Mouse (Mus musculus): ENCODE results near the gene Maged1.
"Not testable (repeated sequence)": the region's sequence is repeated elsewhere in the genome, so short reads cannot be mapped to it uniquely, and the experiment has no call there.

The Maged1 gene

DNA sequence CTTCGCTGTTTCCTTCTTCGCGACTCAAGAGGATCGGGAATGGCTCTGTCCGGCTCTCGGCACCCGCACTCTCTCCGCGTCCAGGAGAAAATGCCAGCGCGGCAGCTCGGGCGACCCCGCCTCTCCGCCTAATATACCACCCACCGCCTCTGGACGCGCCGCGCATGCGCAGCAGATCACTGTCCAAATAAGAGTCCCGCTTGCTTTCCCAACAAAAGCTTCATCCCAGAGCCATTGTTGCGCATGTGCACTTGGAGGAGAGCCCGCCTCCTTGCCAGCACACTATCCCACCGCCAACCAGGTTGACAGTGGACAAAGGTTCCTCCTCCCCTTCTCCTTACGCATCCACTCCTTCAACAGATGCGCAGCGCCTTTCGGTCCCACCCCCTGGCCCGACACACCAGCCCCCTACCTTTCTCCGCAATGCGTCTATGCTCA lies at the start of gene Maged1:
Gene Maged1, minus strand, starts transcription at position 226 of the 438 bp plus-strand sequence.
- DNase-seq, result peak; percentile 43 to 50

DNA sequence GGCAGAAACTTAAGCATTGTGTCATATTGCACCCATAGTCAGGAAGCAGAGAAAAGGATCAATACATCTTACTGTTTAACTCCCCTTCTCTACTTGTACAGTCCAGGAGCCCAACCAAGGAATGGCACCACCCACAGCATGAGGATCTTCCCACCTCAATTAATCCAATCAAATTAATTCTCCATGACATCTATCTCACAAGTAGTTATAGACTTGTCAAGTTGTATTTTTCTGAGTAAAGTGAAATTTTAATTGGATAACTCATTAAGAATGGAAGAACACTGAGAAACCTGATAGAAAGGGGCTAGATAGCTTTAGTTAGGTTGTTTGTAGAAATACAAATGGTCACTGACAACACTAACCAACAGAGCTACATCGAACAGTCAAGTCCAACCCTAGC lies 38.3 kb upstream of the Maged1 start:
- no peak for DNase-seq

GRCm38 (mm10) chrX:94564694-94565093 lies 22.8 kb upstream of the Maged1 start:
- no peak for DNase-seq

DNA sequence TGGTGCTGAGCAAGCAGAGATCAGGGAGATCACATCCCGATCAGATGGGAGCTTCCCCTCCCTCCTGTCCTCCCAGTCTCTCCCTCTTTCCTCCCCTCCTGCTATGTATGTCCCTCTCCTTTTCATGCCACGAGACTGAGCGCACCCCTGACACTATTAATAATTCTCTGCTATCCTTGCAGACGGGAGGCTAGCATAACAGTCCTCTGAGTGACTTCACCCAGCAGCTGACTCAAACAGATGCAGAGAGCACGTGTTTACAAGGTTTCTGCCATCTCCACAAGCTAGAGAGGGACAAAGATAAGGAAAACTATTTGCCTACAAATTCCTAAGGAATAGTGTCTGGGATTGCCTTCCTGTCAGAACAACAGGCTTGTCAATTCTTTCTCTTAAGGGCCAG lies 20.4 kb upstream of the Maged1 start:
- no peak for DNase-seq

GRCm38 (mm10) chrX:94548227-94548626 lies 6.3 kb upstream of the Maged1 start:
- DNase-seq, result no peak

DNA sequence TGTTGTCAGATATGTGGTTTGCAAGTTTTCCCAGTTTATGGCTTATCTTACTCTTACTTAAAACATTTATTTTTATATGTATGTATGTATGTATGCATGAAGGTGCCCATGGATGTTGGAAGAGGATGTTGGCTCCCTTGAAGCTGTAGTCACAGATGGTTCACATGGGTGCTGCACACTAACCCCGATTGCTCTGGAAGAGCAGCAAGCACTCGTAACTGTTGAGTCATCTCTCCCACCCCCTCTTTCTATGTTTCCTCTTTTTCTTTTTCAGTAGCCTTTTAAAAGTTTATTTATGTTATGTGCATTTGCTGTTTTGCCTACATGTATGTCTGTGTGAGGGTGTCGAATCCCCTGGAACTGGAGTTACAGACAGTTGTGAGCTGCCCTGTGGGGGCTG lies 4.0 kb upstream of the Maged1 start:
- DNase-seq, result no peak

DNA sequence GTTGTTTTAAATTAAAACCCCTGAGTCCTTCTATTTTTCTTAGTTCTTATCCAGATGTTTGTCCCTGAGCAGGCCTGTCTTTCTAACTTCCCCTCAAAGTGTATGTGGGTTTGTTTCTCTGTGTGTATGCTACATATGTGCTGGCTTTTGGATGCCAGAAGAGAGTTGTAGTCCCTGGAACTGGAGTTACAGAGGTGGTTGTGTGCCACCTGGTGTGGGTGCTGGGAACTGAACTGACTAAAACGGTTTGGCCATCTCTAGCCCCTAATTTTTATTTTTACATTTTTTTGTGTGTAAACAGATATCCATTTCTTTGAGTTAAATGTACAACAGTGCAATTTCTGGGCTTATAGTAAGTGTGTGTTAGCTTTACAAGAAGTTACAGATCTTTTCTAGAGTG lies 3.0 kb upstream of the Maged1 start:
- DNase-seq, result no peak

DNA sequence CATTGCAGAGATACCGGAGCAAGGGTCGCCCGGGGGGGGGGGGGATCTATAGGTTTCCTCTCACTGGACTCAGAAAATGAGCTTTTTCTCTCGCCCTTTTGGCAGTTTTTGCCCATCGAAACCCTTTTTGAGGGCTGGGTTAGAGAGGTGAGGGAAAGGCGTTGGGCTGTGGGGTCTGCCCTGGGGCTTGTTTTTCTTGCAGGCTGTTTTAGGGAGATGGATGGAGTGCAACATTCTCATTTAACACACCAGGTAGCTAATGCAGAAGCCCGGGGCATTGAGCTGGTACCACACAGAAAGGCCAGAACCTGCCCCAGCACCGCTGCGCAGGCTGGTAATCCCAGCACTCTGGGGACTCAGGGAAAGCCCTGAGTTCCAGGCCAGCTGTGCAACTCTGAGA lies 593 bp upstream of the Maged1 start:
- no peak for DNase-seq

GRCm38 (mm10) chrX:94541206-94541605 lies 737 bp downstream of the Maged1 start:
- no peak for DNase-seq

GRCm38 (mm10) chrX:94540341-94541201 lies 1.4 kb downstream of the Maged1 start:
- DNase-seq, result no peak

DNA sequence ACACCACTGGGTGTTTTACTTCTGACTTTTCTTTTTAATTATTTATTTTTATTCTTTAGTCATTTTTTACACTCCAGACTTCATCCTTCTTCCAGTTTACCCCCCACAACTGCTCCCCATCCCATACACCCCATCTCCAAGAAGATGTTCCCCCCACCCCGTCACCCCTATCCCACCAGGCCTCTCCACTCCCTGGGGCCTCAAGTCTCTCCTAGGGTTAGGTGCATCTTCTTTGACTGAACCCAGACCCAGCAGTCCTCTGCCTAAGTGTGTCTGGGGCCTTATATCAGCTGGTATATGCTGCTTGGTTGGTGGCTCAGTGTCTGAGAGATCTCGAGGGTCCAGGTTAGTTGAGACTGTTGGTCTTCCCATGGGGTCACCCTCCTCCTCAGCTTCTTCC lies 7.6 kb downstream of the Maged1 start:
- DNase-seq, result no peak

- DNase-seq, result no peak
Measured at GRCm38 (mm10) chrX:94530301-94530700, 11.6 kb downstream of the Maged1 start.

DNA sequence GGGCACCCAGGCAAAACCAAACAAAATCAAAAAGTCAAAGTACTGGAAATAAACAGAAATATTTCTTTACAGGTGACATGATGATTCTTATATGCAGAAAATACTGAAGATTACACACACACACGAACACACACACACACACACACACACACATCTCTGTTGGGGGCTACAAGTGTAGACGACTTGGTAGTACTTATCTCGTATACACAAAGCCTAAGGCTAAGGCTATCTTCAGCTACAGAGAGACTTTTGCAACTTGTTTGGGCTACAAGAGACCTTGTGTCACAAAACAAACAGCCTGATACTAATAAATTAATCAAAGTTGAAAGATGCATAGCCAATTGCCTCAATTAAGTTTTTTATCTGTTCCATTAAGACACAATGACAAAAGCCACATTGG lies 19.8 kb downstream of the Maged1 start:
- DNase-seq, result no peak

DNA sequence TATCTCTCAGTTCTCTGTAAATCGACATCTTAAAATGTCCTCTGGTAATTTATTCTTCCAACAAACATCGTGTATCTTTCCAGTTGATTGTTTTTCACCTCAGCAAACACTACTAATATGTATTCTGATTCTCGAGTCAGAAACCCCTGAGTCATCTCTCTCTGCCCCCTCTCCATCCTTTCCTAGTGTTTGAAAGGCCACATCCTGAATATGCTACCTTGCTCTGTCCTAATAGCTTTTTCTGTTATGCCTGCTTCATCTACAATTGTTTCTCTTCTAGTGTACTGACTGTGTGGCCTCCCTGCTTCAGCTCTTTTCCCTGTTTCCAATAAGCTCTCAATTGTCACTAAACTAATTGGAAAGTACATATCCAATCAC lies 33.5 kb downstream of the Maged1 start:
- no peak for DNase-seq

- DNase-seq, result not testable (repeated sequence)
Measured at GRCm38 (mm10) chrX:94507698-94508441, 34.1 kb downstream of the Maged1 start.

DNA sequence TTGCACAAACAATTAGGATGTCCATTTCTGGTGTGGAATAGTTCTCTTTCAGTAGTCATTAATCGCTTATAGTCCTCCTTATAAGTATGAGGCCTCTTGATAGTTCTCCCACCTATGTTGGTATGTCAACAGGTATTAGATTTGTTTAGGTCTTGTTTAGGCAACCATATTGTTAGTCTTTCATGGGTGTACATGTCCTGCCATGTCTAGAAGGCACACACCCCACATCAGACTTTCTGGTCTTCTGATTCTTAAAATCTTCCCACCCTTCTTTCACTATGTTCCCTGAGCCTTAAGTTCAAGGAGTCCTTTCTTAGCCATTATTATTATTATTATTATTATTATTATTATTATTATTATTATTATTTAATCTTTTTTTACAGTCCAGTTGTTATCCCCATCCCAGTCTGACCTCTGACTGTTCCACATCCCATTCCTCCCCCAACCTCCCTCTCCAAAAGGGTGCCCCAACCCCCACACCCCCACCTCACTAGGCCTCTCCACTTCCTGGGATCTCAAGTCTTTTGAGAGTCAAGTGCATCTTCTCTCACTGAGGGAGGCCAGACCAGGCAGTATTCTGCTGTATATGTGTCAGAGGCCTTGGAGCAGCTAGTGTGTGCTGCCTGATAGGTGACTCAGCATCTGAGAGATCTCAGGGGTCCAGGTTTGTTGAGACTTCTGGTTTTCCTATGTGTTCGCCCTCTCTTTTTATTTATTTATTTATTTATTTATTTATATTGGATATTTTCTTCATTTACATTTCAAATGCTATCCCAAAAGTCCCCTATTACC lies 55.7 kb downstream of the Maged1 start:
- no peak for DNase-seq

Data from thymus, adult 18-20 months (tissue).